Comparison of ENCODE assay signal across 15 mouse cellular contexts in the genomic region with DNA sequence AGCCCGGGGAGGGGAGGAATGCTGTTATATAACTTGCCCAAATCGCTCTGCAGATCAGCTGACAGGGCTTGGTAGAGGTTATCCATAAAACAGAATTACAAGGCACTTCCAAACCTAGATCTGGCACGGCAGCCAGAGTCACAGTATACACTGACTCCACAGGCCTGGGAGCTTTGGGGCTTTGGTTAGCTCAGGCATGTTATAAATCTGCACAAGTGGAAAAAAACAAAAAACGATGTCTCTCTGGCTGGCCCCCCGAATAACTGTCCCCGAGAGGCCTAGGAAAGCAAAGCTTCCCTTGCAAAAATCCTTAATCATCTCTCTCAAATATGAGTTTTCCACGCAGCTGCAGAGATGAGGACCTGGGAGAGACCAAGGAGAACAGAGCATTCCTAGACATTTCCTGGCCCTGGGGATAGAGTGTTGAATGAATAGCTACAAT.
DNase-seq lines count a peak whose midpoint lies in the region; ATAC-seq and TF ChIP-seq lines count a peak whose summit lies in the region.
"Had no signal": no experiment of that assay in that cellular context is flagged by ENCODE, and none has a peak within 500 bp of the region (broad histone marks: within the 10 kb centered on the region; RNA-seq: fewer than 3 reads in every experiment).

No protein-coding gene starts in this region.

- H3K4me2 ChIP-seq in heart, postnatal 0 days (ENCODE audit: low read depth, low read length), result no peak overlapping the region
- H3K4me2 ChIP-seq: hindbrain, embryonic 14.5 days had no signal

- no peak overlapping the region for H3K9ac ChIP-seq in heart, postnatal 0 days (replicated peaks; ENCODE audit: low read depth, low read length)
- H3K9ac ChIP-seq: hindbrain, embryonic 14.5 days had no signal

- H3K27ac ChIP-seq in heart, postnatal 0 days (ENCODE audit: low read depth), result peak overlapping the region; percentile 10
- H3K27ac ChIP-seq in brown adipose tissue, adult 24 weeks (replicated peaks; ENCODE audit: low read depth, low read length), result peak overlapping the region; percentile 75
- no peak overlapping the region for H3K27ac ChIP-seq in layer of hippocampus, adult 2 months
- H3K27ac ChIP-seq: hindbrain, embryonic 14.5 days; left cerebral cortex, adult 2 months; midbrain, embryonic 10.5 days had no signal

- peaks cover 35% of the 10 kb centered on the region for H3K4me1 ChIP-seq in heart, postnatal 0 days (ENCODE audit: control insufficient read depth, insufficient read depth)
- peaks cover 32% of the 10 kb centered on the region for H3K4me1 ChIP-seq in brown adipose tissue, adult 24 weeks (ENCODE audit: control insufficient read depth, insufficient read depth, insufficient read length, low read length)

- no peak for DNase-seq in heart, postnatal 0 days (ENCODE audit: low spot score)
- DNase-seq in heart, postnatal 14 days, result no peak
- DNase-seq in gastrocnemius, adult 8-10 months (ENCODE audit: low spot score in 2 of 2), result peak; percentile 35 to 65
- DNase-seq in mesoderm, embryonic 11.5 days (ENCODE audit: low read depth, low spot score), result peak; percentile 33
- no peak for DNase-seq in layer of hippocampus, adult 2 months (ENCODE audit: low spot score in 2 of 2)
- no peak for DNase-seq in cerebellum, adult 11-12 months
- DNase-seq in layer of hippocampus, adult 8-10 months (ENCODE audit: low spot score in 2 of 2), result no peak
- DNase-seq: adrenal gland, postnatal 14 days; cerebellum, adult 11 months; right cerebral cortex, postnatal 4 days had no signal

- no peak for ATAC-seq in heart, postnatal 0 days (ENCODE audit: insufficient read depth, low read depth)

- H3K9me3 ChIP-seq in heart, postnatal 0 days (replicated peaks; ENCODE audit: control insufficient read depth, low read length), result no peaks in the 10 kb centered on the region
- H3K9me3 ChIP-seq: midbrain, embryonic 10.5 days had no signal

- H3K4me3 ChIP-seq in heart, postnatal 0 days (ENCODE audit: low read depth, low read length), result no peak overlapping the region
- no peak overlapping the region for H3K4me3 ChIP-seq in brown adipose tissue, adult 24 weeks (ENCODE audit: insufficient read depth, low read depth, low read length)
- no peak overlapping the region for H3K4me3 ChIP-seq in layer of hippocampus, adult 2 months
- H3K4me3 ChIP-seq: left cerebral cortex, adult 2 months; midbrain, embryonic 10.5 days had no signal

- no peak for TF ChIP-seq CTCF in heart, postnatal 0 days (IDR thresholded peaks at IDR 0.05; ENCODE audit: low read depth)
- TF ChIP-seq CTCF in layer of hippocampus, adult 2 months (conservative IDR thresholded peaks at IDR 0.05), result no peak

- intact Hi-C loops in heart, postnatal 14 days (cut with DNase I), result no loop called here

- 68% methylated on average over 7 of the region's 7 CpGs for WGBS in heart, postnatal 0 days

- no peak for TF ChIP-seq EP300 in heart, postnatal 0 days (IDR thresholded peaks at IDR 0.05; ENCODE audit: low read depth)

- H3K27me3 ChIP-seq in heart, postnatal 0 days (ENCODE audit: control insufficient read depth, insufficient read depth, low read length), result no peaks in the 10 kb centered on the region
- H3K27me3 ChIP-seq: CH12.LX had no signal

- H3K36me3 ChIP-seq in heart, postnatal 0 days (replicated peaks; ENCODE audit: control insufficient read depth, insufficient read depth, low read length), result no peaks in the 10 kb centered on the region
- H3K36me3 ChIP-seq: midbrain, embryonic 10.5 days had no signal

Comparison
In these comparisons a context has a peak if more than half of its experiments do, and no peak if none do; other contexts are left out.
1. DNase-seq: peak in gastrocnemius, adult 8-10 months (2 of 2) and mesoderm, embryonic 11.5 days (single experiment); none in heart, postnatal 0 days (single experiment), heart, postnatal 14 days (0 of 2), layer of hippocampus, adult 2 months (0 of 2), cerebellum, adult 11-12 months (single experiment) and layer of hippocampus, adult 8-10 months (0 of 2).